Mouse (Mus musculus) liver, embryonic 13.5 days (tissue): ENCODE results near the gene Slc35e2. TPM values are rescaled to one million over a fixed set of nuclear protein-coding genes. Genes with fewer than 3 reads are reported as not detected.

ENCODE experiments used
- ATAC-seq: fragments of 200-750 bp; cut with Nextera tagmentation; 2 replicates; pipeline ENCODE4 v1.8.0; 2017; ENCODE audit warnings: low read depth, mild to moderate bottlenecking, moderate number of reproducible peaks, moderate library complexity
- DNase-seq: peaks from one replicate; pipeline ENCODE4 v3.0.0; 2022
- H3K27ac ChIP-seq: fragments of 300-500 bp; sonication (generic); 2 replicates; pipeline ENCODE4 v1.5.1; 2015; ENCODE audit warnings: moderate library complexity, mild to moderate bottlenecking, inconsistent platforms
- H3K27me3 ChIP-seq: fragments of 300-500 bp; sonication (generic); 2 replicates; pipeline ENCODE4 v1.6.1; 2015; ENCODE audit warnings: mild to moderate bottlenecking, inconsistent platforms
- H3K36me3 ChIP-seq: fragments of 300-500 bp; sonication (generic); 2 replicates; pipeline ENCODE4 v1.6.1; 2015; ENCODE audit warnings: mild to moderate bottlenecking, inconsistent platforms
- H3K4me1 ChIP-seq: fragments of 300-500 bp; sonication (generic); replicated peaks from 2 replicates; pipeline ENCODE4 v1.6.1; 2015; ENCODE audit warnings: inconsistent platforms
- H3K4me2 ChIP-seq: fragments of 300-500 bp; sonication (generic); 2 replicates; pipeline ENCODE4 v1.6.1; 2015; ENCODE audit warnings: inconsistent platforms, mild to moderate bottlenecking, moderate library complexity
- H3K4me3 ChIP-seq: fragments of 300-500 bp; sonication (generic); replicated peaks from 2 replicates; pipeline ENCODE4 v1.5.1; 2015; ENCODE audit warnings: mild to moderate bottlenecking, inconsistent platforms
- H3K9ac ChIP-seq: fragments of 300-500 bp; sonication (generic); 2 replicates; pipeline ENCODE4 v1.6.1; 2015; ENCODE audit warnings: mild to moderate bottlenecking, inconsistent platforms
- H3K9me3 ChIP-seq: fragments of 300-500 bp; sonication (generic); replicated peaks from 2 replicates; pipeline ENCODE4 v1.6.1; 2016; ENCODE audit warnings: inconsistent platforms
- WGBS: fragments of 180-500 bp; shearing (Covaris S2); methylation state at CpG from one replicate; pipeline ENCODE4 v1.1.7; 2015; ENCODE audit not compliant: insufficient replicate concordance; 5-methylcytosine and 5-hydroxymethylcytosine counted together
- polyA plus RNA-seq: library from polyadenylated mRNA; unstranded; fragments of >200 nt; fragmentation: Nextera tagmentation; extraction: Ambion mirVana; gene quantifications from 2 replicates; pipeline ENCODE4 v1.2.1, GENCODE M21; 2015

Gene Slc35e2
- polyA plus RNA-seq, 1 experiment from 2014 or later, result 4.4 TPM

DNA sequence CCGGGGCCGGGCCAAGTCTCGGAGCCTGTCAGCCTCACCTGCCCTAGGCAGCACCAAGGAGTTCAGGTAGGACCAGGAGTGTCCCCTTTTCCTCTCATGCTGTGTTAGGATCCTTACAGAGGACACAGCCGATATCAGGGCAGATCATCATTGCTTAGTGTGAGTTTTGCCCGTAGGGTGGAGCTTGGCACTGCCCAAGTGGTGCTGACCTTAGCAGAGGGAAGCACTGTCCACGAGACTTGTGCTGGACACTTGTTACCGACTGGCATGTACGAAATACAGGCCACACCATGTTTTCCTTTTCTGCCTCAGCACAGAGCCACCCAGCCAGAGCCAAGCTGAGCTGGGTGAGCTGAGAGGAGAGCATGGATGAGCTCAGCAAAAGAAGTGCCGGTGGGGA lies 24.1 kb upstream of the Slc35e2 start:
- no peak for ATAC-seq
- WGBS, result 84% methylated on average over 9 of the region's 9 CpGs
- no peak overlapping the region for H3K4me3 ChIP-seq
- DNase-seq, result no peak
- H3K9me3 ChIP-seq, result no peaks in the 10 kb centered on the region
- H3K36me3 ChIP-seq, result peaks cover 42% of the 10 kb centered on the region
- H3K9ac ChIP-seq, result no peak overlapping the region
- H3K4me1 ChIP-seq, result peaks cover 41% of the 10 kb centered on the region
- H3K27ac ChIP-seq, result 0 out of 2 replicates have a peak overlapping the region, but pooled peaks have one; percentile 7
- H3K27me3 ChIP-seq, result no peaks in the 10 kb centered on the region
- H3K4me2 ChIP-seq, result no peak overlapping the region

DNA sequence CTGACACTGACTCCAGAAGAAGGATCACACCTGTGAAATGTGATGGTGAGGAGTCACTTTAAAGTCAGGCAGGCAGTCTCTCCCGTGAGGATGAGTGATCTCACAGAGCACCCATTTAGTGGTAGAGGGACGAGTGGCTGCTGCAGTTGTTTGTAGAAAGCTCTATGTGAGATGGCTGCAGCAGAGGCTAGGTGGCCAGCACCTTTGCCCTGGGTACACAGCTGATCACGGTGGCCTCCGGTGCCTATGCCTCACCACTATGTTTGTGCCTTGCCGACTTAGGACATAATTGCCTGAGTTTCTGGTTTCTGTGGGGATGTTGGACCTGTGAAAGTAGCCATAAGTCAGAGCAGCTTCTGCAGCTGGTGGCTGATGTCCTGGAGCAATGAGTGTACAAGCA lies 23.5 kb upstream of the Slc35e2 start:
- H3K9me3 ChIP-seq, result no peaks in the 10 kb centered on the region
- H3K4me3 ChIP-seq, result no peak overlapping the region
- H3K27ac ChIP-seq, result 0 out of 2 replicates have a peak overlapping the region, but pooled peaks have one; percentile 7
- no peaks in the 10 kb centered on the region for H3K27me3 ChIP-seq
- no peak overlapping the region for H3K4me2 ChIP-seq
- ATAC-seq (no peak), DNase-seq (no peak)
- no peak overlapping the region for H3K9ac ChIP-seq
- peaks cover 47% of the 10 kb centered on the region for H3K36me3 ChIP-seq
- WGBS, result 68% methylated on average over 5 of the region's 5 CpGs
- H3K4me1 ChIP-seq, result peaks cover 38% of the 10 kb centered on the region

DNA sequence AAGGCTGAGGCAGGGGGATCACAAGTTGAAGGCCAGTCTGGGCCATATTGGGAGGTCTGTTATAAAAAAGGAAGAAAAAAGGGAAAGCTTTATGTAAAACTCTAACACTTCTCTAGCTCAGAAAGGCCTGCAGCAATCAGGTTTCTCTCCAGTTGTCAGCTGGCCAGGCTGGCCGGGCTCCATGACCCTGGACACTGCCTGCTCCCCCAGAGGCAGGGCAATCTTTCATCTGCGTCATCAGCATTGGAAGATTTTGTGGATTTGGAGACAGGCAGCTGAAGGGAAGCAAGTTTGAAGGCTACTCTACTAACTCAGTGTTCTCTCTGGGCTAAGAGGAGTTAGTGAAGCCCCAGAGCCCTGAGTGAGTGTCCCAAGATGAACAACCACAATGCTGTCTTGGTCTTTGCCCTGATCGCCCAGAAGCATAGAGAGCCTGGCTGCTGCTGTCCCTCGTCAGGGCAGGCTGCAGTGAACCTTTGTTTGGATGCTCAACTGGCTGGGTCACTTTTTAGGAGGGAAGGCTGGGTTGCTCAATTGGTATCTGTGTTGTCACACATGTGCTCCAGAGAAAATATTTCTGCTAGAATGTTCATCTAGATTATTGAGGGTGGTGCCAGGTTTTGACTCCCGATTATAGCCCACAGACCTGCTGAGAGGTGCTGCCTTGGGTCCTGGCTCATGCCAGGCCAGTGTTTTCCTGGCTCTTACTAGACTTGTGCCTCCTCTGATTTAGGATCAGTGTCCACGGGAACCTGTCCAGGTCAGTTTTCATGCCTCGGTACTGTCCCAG lies 22.7 kb upstream of the Slc35e2 start:
- Histone ChIP-seq H3K36me3 (peaks cover 51% of the 10 kb centered on the region), H3K9me3 (no peaks in the 10 kb centered on the region), H3K27ac (0 out of 2 replicates have a peak overlapping the region, but pooled peaks have one; percentile 27), H3K4me3 (no peak overlapping the region), H3K27me3 (no peaks in the 10 kb centered on the region), H3K4me2 (no peak overlapping the region), H3K9ac (no peak overlapping the region), H3K4me1 (peaks cover 32% of the 10 kb centered on the region)
- WGBS, result 72% methylated on average over 7 of the region's 7 CpGs
- ATAC-seq, result no peak
- no peak for DNase-seq

DNA sequence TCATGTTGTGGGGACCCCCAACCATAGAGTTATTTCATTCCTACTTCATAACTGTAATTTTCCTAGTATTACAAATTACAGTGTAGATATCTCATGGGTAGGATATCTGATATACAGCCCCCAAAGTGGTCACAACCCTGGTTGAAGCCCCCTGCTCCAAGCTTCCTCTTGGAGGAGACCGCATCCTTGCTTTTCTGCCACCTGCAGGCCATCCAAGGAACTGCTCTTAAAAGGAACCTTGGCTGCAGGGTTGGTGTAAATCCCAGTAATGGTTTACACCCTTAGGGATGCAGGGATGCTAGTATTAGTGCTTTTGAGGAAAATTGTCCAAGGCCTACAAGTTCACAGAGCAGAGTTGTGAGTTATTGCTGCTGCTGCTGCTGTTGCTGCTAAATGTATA lies 20.8 kb upstream of the Slc35e2 start:
- WGBS, result 55% methylated on average over 1 of the region's 1 CpGs
- no peaks in the 10 kb centered on the region for H3K27me3 ChIP-seq
- DNase-seq (no peak), ATAC-seq (no peak)
- H3K4me3 ChIP-seq, result no peak overlapping the region
- peaks cover 17% of the 10 kb centered on the region for H3K4me1 ChIP-seq
- H3K36me3 ChIP-seq, result peaks cover 70% of the 10 kb centered on the region
- H3K4me2 ChIP-seq, result no peak overlapping the region
- no peak overlapping the region for H3K9ac ChIP-seq
- no peak overlapping the region for H3K27ac ChIP-seq
- no peaks in the 10 kb centered on the region for H3K9me3 ChIP-seq

DNA sequence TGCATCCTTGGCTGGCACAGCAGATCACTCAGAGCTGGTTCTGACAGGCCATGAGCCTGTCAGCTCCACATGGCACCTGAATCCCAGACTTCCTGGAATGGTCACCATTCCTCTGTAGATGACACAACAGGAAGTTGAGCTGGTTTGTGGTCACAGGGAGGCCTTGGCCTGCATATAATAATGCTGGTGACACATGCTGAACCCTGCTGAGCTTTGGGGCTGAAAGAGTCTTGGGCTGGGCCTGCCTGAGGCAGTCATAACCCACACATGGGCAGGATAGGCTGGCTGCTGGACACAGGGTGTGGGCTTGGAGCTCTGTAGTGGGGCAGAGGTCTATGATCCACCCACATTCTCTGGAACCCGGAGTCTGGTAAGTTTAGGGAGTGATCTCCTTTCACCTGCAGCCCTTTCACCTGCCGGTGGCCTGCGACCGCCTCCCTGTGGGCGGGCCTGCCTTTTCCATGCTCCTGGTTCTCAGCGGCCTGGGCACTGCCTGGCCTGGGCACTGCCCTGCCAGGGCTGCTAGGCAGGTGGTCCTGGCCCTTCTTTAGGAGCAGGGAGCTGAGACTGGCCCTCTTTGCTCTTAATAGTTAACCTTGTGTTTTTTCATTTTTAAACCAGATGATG lies 18.8 kb upstream of the Slc35e2 start:
- 74% methylated on average over 6 of the region's 6 CpGs for WGBS
- H3K27me3 ChIP-seq, result no peaks in the 10 kb centered on the region
- ATAC-seq, result 0 out of 2 replicates have a peak, but pooled peaks have one; percentile 15

DNA sequence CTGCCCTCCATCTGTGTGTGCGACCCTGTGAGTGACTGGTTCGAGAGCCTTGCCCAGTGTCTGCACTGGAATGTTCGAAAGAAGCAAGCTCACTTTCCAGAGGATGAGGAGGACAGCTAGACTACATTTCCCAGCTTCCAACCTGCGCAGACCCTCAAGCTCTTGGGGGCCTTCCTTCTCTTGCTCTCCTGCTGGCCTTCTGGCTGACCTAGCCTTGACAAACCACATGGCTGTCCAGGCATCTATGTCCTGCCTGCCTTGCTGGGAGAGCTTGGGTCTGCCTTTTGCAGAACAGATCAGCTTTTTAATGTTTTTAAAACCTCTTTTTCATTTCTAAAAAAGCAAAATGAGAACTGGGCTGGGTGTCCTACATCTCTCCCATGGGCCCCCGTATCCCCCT lies 11.9 kb upstream of the Slc35e2 start:
- Histone ChIP-seq H3K9ac (no peak overlapping the region), H3K4me3 (no peak overlapping the region), H3K4me2 (no peak overlapping the region), H3K9me3 (no peaks in the 10 kb centered on the region), H3K27ac (no peak overlapping the region), H3K4me1 (no peaks in the 10 kb centered on the region), H3K27me3 (no peaks in the 10 kb centered on the region), H3K36me3 (peaks cover 67% of the 10 kb centered on the region)
- no peak for ATAC-seq
- WGBS, result 85% methylated on average over 5 of the region's 5 CpGs
- no peak for DNase-seq

More for the DNA sequence above, 18.8 kb upstream of the Slc35e2 start:
- Histone ChIP-seq H3K4me3 (no peak overlapping the region), H3K4me1 (peaks cover 15% of the 10 kb centered on the region), H3K27ac (no peak overlapping the region), H3K9me3 (no peaks in the 10 kb centered on the region), H3K4me2 (no peak overlapping the region), H3K9ac (no peak overlapping the region), H3K36me3 (peaks cover 75% of the 10 kb centered on the region)
- no peak for DNase-seq

DNA sequence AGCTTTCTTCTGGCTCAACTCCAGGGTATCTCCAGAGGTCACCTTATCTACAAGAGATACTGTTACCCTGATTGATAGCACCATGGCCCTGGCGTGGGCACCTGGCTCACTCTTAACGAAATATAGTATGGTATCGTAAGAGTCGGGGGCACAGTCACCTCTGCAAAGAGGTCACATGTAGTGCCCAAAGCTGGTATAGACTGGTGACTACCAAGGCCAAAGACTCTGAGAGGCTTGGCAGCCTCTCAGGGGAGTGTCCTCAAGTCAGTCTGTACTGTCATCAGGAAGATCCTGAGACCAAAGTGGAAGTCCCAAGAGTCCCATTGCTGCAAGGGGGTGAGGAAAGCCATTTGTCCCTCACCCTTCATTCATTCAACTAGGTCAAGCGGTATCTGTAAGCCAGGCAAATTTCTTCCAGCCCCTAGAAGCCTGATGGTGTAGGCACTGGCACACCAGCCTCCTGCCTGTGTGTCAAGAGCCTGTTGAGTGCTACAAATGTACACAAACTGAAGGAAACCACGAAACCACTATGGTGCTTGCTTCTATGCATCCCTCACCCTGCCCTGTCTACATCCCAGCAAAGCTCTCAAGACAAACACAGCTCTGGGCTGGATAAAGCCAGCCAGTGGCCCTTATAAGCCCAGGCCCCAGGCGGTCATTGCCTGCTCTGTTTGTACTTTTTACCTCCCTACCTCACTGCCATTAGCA lies 10.1 kb upstream of the Slc35e2 start:
- H3K9me3 ChIP-seq, result no peaks in the 10 kb centered on the region
- H3K4me1 ChIP-seq, result peaks cover 7% of the 10 kb centered on the region
- ATAC-seq (0 out of 2 replicates have a peak, but pooled peaks have one; percentile 19), DNase-seq (no peak)
- H3K9ac ChIP-seq, result no peak overlapping the region
- no peaks in the 10 kb centered on the region for H3K27me3 ChIP-seq
- H3K4me3 ChIP-seq, result no peak overlapping the region
- peaks cover 49% of the 10 kb centered on the region for H3K36me3 ChIP-seq
- 54% methylated on average over 7 of the region's 7 CpGs for WGBS
- no peak overlapping the region for H3K27ac ChIP-seq
- H3K4me2 ChIP-seq, result no peak overlapping the region

DNA sequence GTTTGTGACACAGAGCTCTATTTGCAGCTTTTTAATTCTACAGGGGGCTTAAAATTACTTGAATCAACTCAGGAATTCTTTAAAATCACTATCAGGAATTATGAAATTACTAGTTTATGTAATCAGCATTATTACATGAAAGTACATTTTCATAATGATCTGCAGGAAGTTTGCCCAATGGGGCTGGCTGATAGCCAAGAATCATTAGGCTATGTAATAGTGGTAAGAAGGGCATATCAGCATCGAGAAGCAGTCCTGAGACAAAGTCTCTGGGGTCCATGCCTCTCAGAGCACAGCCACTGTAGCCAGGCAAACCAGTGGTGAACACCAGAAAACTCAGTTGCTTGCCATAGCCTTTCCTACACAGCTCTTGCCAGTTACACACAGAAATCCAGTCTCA lies 7.4 kb upstream of the Slc35e2 start:
- Histone ChIP-seq H3K4me2 (no peak overlapping the region), H3K4me1 (peaks cover 30% of the 10 kb centered on the region), H3K9me3 (no peaks in the 10 kb centered on the region), H3K36me3 (peaks cover 24% of the 10 kb centered on the region), H3K27me3 (no peaks in the 10 kb centered on the region), H3K9ac (no peak overlapping the region), H3K4me3 (no peak overlapping the region), H3K27ac (no peak overlapping the region)
- no peak for DNase-seq
- WGBS, result 41% methylated on average over 1 of the region's 1 CpGs
- ATAC-seq, result no peak

DNA sequence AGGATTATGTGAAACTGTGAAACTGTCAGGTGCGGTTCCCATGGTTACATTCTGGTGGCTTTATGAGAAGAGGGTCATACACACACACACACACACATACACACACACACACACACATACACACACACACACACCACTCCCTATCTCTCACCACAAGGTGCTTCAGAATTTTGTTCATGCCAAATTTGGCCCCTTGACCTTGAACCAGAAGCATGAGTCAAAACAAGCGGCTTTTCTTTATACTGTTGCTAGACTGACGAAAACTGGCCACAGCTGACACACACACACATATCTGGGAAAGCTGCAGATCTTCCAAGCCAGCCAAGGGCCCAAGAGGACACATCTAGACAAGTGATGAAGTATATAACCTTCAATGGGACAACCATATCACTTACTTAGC lies 5.4 kb upstream of the Slc35e2 start:
- Histone ChIP-seq H3K9me3 (no peaks in the 10 kb centered on the region), H3K27me3 (no peaks in the 10 kb centered on the region), H3K4me2 (no peak overlapping the region), H3K4me3 (no peak overlapping the region), H3K9ac (no peak overlapping the region), H3K4me1 (peaks cover 46% of the 10 kb centered on the region), H3K36me3 (peaks cover 5% of the 10 kb centered on the region; the same call in 1 of the 2 replicates), H3K27ac (0 out of 2 replicates have a peak overlapping the region, but pooled peaks have one; percentile 14)
- DNase-seq (no peak), ATAC-seq (no peak)
- 67% methylated on average over 3 of the region's 3 CpGs for WGBS

DNA sequence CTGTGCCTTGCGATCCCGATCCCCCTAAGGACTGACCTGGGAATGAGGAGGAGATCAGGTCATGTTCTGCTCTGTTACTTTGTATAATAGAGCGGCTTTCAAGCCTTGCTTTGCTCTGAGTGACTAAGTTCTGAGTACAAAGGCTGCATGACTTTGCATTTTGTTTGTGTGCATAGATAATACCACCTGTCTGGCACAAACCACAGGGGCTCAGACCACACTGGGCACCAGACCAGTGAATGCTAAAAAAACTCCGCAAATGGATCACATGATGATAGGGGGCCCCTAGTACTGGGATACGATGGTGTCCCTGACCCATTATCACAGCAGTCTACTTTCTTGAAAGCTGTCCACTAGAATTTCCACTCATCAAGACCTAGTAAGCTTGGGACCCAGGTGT lies 4.6 kb upstream of the Slc35e2 start:
- Histone ChIP-seq H3K4me3 (no peak overlapping the region), H3K4me1 (peaks cover 47% of the 10 kb centered on the region), H3K27ac (peak overlapping the region; percentile 14; the same call in 1 of the 2 replicates), H3K36me3 (no peaks in the 10 kb centered on the region), H3K9ac (peak overlapping the region; percentile 31; the same call in 1 of the 2 replicates), H3K4me2 (no peak overlapping the region), H3K27me3 (no peaks in the 10 kb centered on the region), H3K9me3 (no peaks in the 10 kb centered on the region)
- DNase-seq (no peak), ATAC-seq (no peak)
- WGBS, result 35% methylated on average over 5 of the region's 5 CpGs

DNA sequence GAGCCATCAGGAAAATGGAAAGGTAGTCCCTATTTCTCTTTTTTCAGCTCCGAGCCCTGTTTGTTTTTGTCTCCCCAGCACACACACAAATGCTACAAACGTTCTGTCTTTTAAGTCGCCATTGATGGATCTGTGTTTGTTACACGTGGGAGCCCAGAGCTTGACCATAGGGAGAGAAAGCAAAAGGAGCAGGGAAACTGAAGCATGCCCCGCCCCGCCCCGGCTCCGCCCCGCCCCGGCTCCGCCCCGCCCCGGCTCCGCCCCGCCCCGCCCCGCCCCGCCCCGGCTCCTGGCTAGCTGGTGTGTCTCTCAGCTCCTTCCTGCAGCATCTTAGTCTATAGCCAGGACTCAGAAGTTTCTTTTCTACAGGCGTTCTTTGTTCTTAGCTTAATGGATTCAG lies 2.7 kb upstream of the Slc35e2 start:
- peaks cover 62% of the 10 kb centered on the region for H3K4me1 ChIP-seq
- H3K27me3 ChIP-seq, result no peaks in the 10 kb centered on the region
- no peak for ATAC-seq
- no peak for DNase-seq
- H3K36me3 ChIP-seq, result 0 out of 2 replicates have a peak, but pooled peaks cover 3% of the 10 kb centered on the region
- no peaks in the 10 kb centered on the region for H3K9me3 ChIP-seq
- H3K27ac ChIP-seq, result no peak overlapping the region
- no peak overlapping the region for H3K4me2 ChIP-seq
- no peak overlapping the region for H3K9ac ChIP-seq
- WGBS, result 11% methylated on average over 20 of the region's 20 CpGs
- H3K4me3 ChIP-seq, result no peak overlapping the region
